ENCODE assay signal across 8 mouse cellular contexts in the genomic region with DNA sequence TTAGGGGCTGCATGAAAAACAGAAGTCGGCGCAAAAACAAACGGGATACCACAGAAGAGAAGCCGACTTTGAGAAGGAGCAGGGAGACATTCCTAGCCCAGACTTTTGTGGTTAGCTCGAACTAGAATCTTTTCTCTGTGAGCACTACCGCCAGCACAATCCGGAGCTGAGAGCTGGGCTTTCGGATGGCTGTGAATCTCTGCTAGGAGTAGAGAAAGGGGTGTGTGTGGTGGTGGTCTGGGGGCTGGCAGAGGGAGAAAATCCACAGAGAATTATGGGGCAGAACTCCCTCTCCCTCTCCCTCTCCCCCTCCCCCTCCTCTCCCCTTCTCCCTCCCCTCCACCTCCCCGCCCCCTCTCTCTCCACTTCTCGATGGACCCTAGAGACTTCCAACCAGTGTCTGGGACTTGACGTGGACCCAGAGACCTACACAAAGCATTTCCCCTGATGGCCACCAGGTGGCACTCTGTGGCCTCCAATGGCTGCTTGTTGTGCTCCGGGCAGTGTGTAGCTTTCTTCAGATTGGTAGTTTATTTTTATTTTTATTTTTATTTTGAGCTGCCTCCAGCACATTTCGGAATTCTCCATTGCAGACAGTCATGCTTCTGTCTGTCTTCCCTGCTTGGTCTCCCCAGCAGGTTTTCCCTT. TPM values are rescaled to one million over a fixed set of nuclear protein-coding genes. Genes with fewer than 3 reads are reported as not detected.
DNase-seq lines count a peak whose midpoint lies in the region; ATAC-seq and TF ChIP-seq lines count a peak whose summit lies in the region.

No protein-coding gene starts in this region.

- no peak overlapping the region; the same call in 1 of the 2 replicates for H3K27ac ChIP-seq in embryonic facial prominence, embryonic 14.5 days (replicated peaks; ENCODE audit: low read depth, low read length)
- H3K27ac ChIP-seq in heart, embryonic 10.5 days, result no peak overlapping the region
- no peak overlapping the region for H3K27ac ChIP-seq in lung, embryonic 16.5 days (ENCODE audit: low read length)

- ATAC-seq in embryonic facial prominence, embryonic 14.5 days (ENCODE audit: low read depth), result peak; percentile 75; the same call in 1 of the 2 replicates
- peak; percentile 53; the same call in 1 of the 2 replicates for ATAC-seq in lung, embryonic 16.5 days (ENCODE audit: low read depth)

- H3K4me3 ChIP-seq in C2C12 (ENCODE audit: insufficient read depth, poor library complexity, severe bottlenecking), result no peak overlapping the region
- no peak overlapping the region for H3K4me3 ChIP-seq in embryonic facial prominence, embryonic 14.5 days (ENCODE audit: low read depth, low read length)
- no peak overlapping the region for H3K4me3 ChIP-seq in heart, embryonic 10.5 days
- no peak overlapping the region for H3K4me3 ChIP-seq in lung, embryonic 16.5 days (ENCODE audit: low read length)

- H3K4me2 ChIP-seq in embryonic facial prominence, embryonic 14.5 days (ENCODE audit: low read depth, low read length), result no peak overlapping the region
- H3K4me2 ChIP-seq in lung, embryonic 16.5 days (ENCODE audit: low read depth, low read length), result no peak overlapping the region

- TF ChIP-seq CTCF in C2C12 (IDR thresholded peaks at IDR 0.05; ENCODE audit: control insufficient read depth, insufficient read depth, insufficient read length), result peak; percentile 94

- H3K4me1 ChIP-seq in embryonic facial prominence, embryonic 14.5 days (ENCODE audit: control insufficient read depth, insufficient read depth, low read length), result no peaks in the 10 kb centered on the region
- H3K4me1 ChIP-seq in heart, embryonic 10.5 days, result peaks cover 24% of the 10 kb centered on the region
- H3K4me1 ChIP-seq in lung, embryonic 16.5 days (replicated peaks; ENCODE audit: control insufficient read depth, insufficient read depth, low read length), result peaks cover 11% of the 10 kb centered on the region; the same call in 1 of the 2 replicates

- H3K79me3 ChIP-seq in C2C12 (ENCODE audit: low read depth), result no peaks in the 10 kb centered on the region

- H3K36me3 ChIP-seq in C2C12 (ENCODE audit: control insufficient read depth, insufficient read depth), result no peaks in the 10 kb centered on the region
- H3K36me3 ChIP-seq in embryonic facial prominence, embryonic 14.5 days (ENCODE audit: control insufficient read depth, insufficient read depth, low read length), result no peaks in the 10 kb centered on the region
- H3K36me3 ChIP-seq in heart, embryonic 10.5 days, result no peaks in the 10 kb centered on the region
- H3K36me3 ChIP-seq in lung, embryonic 16.5 days (ENCODE audit: control insufficient read depth, insufficient read depth, low read length), result no peaks in the 10 kb centered on the region

- WGBS in embryonic facial prominence, embryonic 14.5 days, result 35% methylated on average over 12 of the region's 13 CpGs
- WGBS in heart, embryonic 10.5 days, result 43% methylated on average over 12 of the region's 13 CpGs
- WGBS in lung, embryonic 16.5 days, result 34% methylated on average over 11 of the region's 13 CpGs

- no peak overlapping the region for H3K9ac ChIP-seq in embryonic facial prominence, embryonic 14.5 days (ENCODE audit: low read depth, low read length)
- H3K9ac ChIP-seq in lung, embryonic 16.5 days (ENCODE audit: low read length), result no peak overlapping the region

- H3K79me2 ChIP-seq in C2C12 (ENCODE audit: control insufficient read depth, insufficient read depth), result no peaks in the 10 kb centered on the region

- peaks cover 33% of the 10 kb centered on the region for H3K27me3 ChIP-seq in C2C12 (ENCODE audit: control insufficient read depth, insufficient read depth, insufficient read length)
- H3K27me3 ChIP-seq in embryonic facial prominence, embryonic 14.5 days (replicated peaks; ENCODE audit: control insufficient read depth, insufficient read depth, low read length), result no peaks in the 10 kb centered on the region; the same call in 1 of the 2 replicates
- H3K27me3 ChIP-seq in heart, embryonic 10.5 days (ENCODE audit: insufficient read depth, poor library complexity, severe bottlenecking), result peaks cover 41% of the 10 kb centered on the region
- H3K27me3 ChIP-seq in lung, embryonic 16.5 days (ENCODE audit: control insufficient read depth, insufficient read depth, low read depth, low read length), result no peaks in the 10 kb centered on the region

- no peaks in the 10 kb centered on the region for H3K9me3 ChIP-seq in embryonic facial prominence, embryonic 14.5 days (ENCODE audit: control insufficient read depth, low read length)
- no peaks in the 10 kb centered on the region for H3K9me3 ChIP-seq in heart, embryonic 10.5 days
- no peaks in the 10 kb centered on the region for H3K9me3 ChIP-seq in lung, embryonic 16.5 days (ENCODE audit: control insufficient read depth, low read length)

- no peak overlapping the region for H3ac ChIP-seq in C2C12 (ENCODE audit: control insufficient read depth, insufficient read length, low read depth)

- peak; percentile 79 for DNase-seq in adrenal gland, postnatal 25 days
- peak; percentile 71 for DNase-seq in embryonic facial prominence, embryonic 14.5 days (ENCODE audit: low spot score)
- peak; percentile 84 for DNase-seq in heart, embryonic 10.5 days (ENCODE audit: low spot score)
- peak; percentile 87 to 88 for DNase-seq in kidney, postnatal 4 days
- peak; percentile 74 for DNase-seq in ovary, postnatal 36 days (ENCODE audit: low spot score)
- DNase-seq in thymus, postnatal 25 days, result peak; percentile 73

TF ChIP-seq in C2C12, 6 proteins besides CTCF, POLR2A, EP300 and RAD21:
- no peak for TF ChIP-seq USF1 (IDR thresholded peaks at IDR 0.05; ENCODE audit: low read depth)
- no peak for TF ChIP-seq FOSL1 (IDR thresholded peaks at IDR 0.05; ENCODE audit: insufficient read depth, low read length, poor library complexity, severe bottlenecking)
- no peak for TF ChIP-seq CEBPB (IDR thresholded peaks at IDR 0.05; ENCODE audit: low read depth)
- TF ChIP-seq MYOG (IDR thresholded peaks at IDR 0.05; ENCODE audit: control insufficient read depth, extremely low read depth, insufficient read length), result no peak
- TF ChIP-seq MYOD1 (IDR thresholded peaks at IDR 0.05; ENCODE audit: control insufficient read depth, insufficient read length, low read depth), result no peak
- TF ChIP-seq MAX (IDR thresholded peaks at IDR 0.05), result no peak

RNA-seq across cellular contexts. Expression of gene Atxn10, which starts 20.5 kb away (rescaled TPM):
- 149 TPM for polyA plus RNA-seq in C2C12 (2012; fragmentation: generic; extraction: Trizol)
- total RNA-seq in adrenal gland, postnatal 25 days (2021), result 128 and 131 TPM in 2 replicates
- polyA plus RNA-seq in embryonic facial prominence, embryonic 14.5 days (2014; fragmentation: Nextera tagmentation; extraction: Ambion mirVana), result 261 and 303 TPM in 2 replicates
- 294 and 302 TPM in 2 replicates for polyA plus RNA-seq in heart, embryonic 10.5 days (2016; fragmentation: Nextera tagmentation; extraction: Ambion mirVana)
- 323 and 325 TPM in 2 replicates for polyA plus RNA-seq in lung, embryonic 16.5 days (2015; fragmentation: Nextera tagmentation; extraction: Ambion mirVana)
